Mouse (Mus musculus) lung, embryonic 16.5 days (tissue): Measurements from ENCODE around the gene Vash2. TPM values are rescaled to one million over a fixed set of nuclear protein-coding genes. Genes with fewer than 3 reads are reported as not detected.
"Not testable (repeated sequence)": the region's sequence is repeated elsewhere in the genome, so short reads cannot be mapped to it uniquely, and the experiment has no call there.

Experiments
- ATAC-seq: fragments of 200-750 bp; cut with Nextera tagmentation; 2 replicates; pipeline ENCODE4 v1.8.0; 2017; ENCODE audit warnings: low read depth, mild to moderate bottlenecking, moderate library complexity
- H3K27ac ChIP-seq: fragments of 300-500 bp; sonication (generic); 2 replicates; pipeline ENCODE4 v1.5.1; 2014; ENCODE audit warnings: mild to moderate bottlenecking, control low read depth, low read length
- H3K27me3 ChIP-seq: fragments of 300-500 bp; sonication (generic); 2 replicates; pipeline ENCODE4 v1.6.1; 2014; ENCODE audit warnings: low read depth, low read length, mixed read lengths; ENCODE audit not compliant: control insufficient read depth, insufficient read depth
- H3K36me3 ChIP-seq: fragments of 300-500 bp; sonication (generic); 2 replicates; pipeline ENCODE4 v1.6.1; 2014; ENCODE audit warnings: low read length; ENCODE audit not compliant: control insufficient read depth, insufficient read depth
- H3K4me1 ChIP-seq: fragments of 300-500 bp; sonication (generic); replicated peaks from 2 replicates; pipeline ENCODE4 v1.6.1; 2014; ENCODE audit warnings: low read length, mixed read lengths; ENCODE audit not compliant: control insufficient read depth, insufficient read depth
- H3K4me2 ChIP-seq: fragments of 300-500 bp; sonication (generic); 2 replicates; pipeline ENCODE4 v1.6.1; 2014; ENCODE audit warnings: low read depth, low read length, control low read depth
- H3K4me3 ChIP-seq: fragments of 300-500 bp; sonication (generic); 2 replicates; pipeline ENCODE4 v1.5.1; 2014; ENCODE audit warnings: mild to moderate bottlenecking, low read length, control low read depth
- H3K9ac ChIP-seq: fragments of 300-500 bp; sonication (generic); 2 replicates; pipeline ENCODE4 v1.6.1; 2014; ENCODE audit warnings: low read length, control low read depth
- H3K9me3 ChIP-seq: fragments of 300-500 bp; sonication (generic); 2 replicates; pipeline ENCODE4 v1.6.1; 2016; ENCODE audit warnings: low read length; ENCODE audit not compliant: control insufficient read depth
- WGBS: fragments of 180-500 bp; shearing (Covaris S2); extraction: QIAGEN DNeasy Blood & Tissue Kit; methylation state at CpG from one replicate; pipeline ENCODE4 v1.1.7; 2014; 5-methylcytosine and 5-hydroxymethylcytosine counted together
- polyA plus RNA-seq: library from polyadenylated mRNA; unstranded; fragments of >200 nt; fragmentation: Nextera tagmentation; extraction: Ambion mirVana; gene quantifications from 2 replicates; pipeline ENCODE4 v1.2.1, GENCODE M21; 2015

The Vash2 gene
- polyA plus RNA-seq, 1 experiment from 2014 or later = 17.7 TPM

GRCm38 (mm10) chr1:190944109-190944760 is 34.9 kb downstream of the Vash2 start:
- no peak overlapping the region for H3K9ac ChIP-seq
- ATAC-seq = peak; percentile 73
- H3K4me3 ChIP-seq = no peak overlapping the region
- no peaks in the 10 kb centered on the region for H3K9me3 ChIP-seq
- no peaks in the 10 kb centered on the region for H3K27me3 ChIP-seq
- H3K27ac ChIP-seq = no peak overlapping the region
- H3K4me1 ChIP-seq = no peaks in the 10 kb centered on the region
- peaks cover 43% of the 10 kb centered on the region for H3K36me3 ChIP-seq
- 45% methylated on average over 6 of the region's 6 CpGs for WGBS
- H3K4me2 ChIP-seq = no peak overlapping the region

GRCm38 (mm10) chr1:190939803-190940202 is 39.3 kb downstream of the Vash2 start:
- Histone ChIP-seq H3K27me3 (no peaks in the 10 kb centered on the region), H3K4me3 (no peak overlapping the region), H3K4me2 (no peak overlapping the region), H3K36me3 (peaks cover 46% of the 10 kb centered on the region), H3K27ac (no peak overlapping the region), H3K9ac (no peak overlapping the region), H3K9me3 (no peaks in the 10 kb centered on the region), H3K4me1 (no peaks in the 10 kb centered on the region)
- WGBS = 91% methylated on average over 7 of the region's 7 CpGs
- ATAC-seq = no peak

- no peak for ATAC-seq
- Histone ChIP-seq H3K27me3 (no peaks in the 10 kb centered on the region), H3K27ac (no peak overlapping the region), H3K36me3 (peaks cover 8% of the 10 kb centered on the region; the same call in 1 of the 2 replicates), H3K9ac (no peak overlapping the region; the same call in 1 of the 2 replicates), H3K9me3 (no peaks in the 10 kb centered on the region), H3K4me2 (no peak overlapping the region), H3K4me1 (peaks cover 12% of the 10 kb centered on the region), H3K4me3 (no peak overlapping the region)
- 53% methylated on average over 6 of the region's 6 CpGs for WGBS
Observed at GRCm38 (mm10) chr1:190930181-190930580, 48.9 kb downstream of the Vash2 start.

- Histone ChIP-seq H3K9me3 (no peaks in the 10 kb centered on the region), H3K4me3 (peak overlapping the region; percentile 82), H3K27ac (peak overlapping the region; percentile 99), H3K4me1 (peaks cover 12% of the 10 kb centered on the region), H3K36me3 (peaks cover 4% of the 10 kb centered on the region; the same call in 1 of the 2 replicates), H3K9ac (peak overlapping the region; percentile 92), H3K27me3 (no peaks in the 10 kb centered on the region), H3K4me2 (peak overlapping the region; percentile 87)
- peak; percentile 15 for ATAC-seq
- WGBS = 4% methylated on average over 22 of the region's 27 CpGs
Observed at GRCm38 (mm10) chr1:190929010-190929695, 49.9 kb downstream of the Vash2 start.

- Histone ChIP-seq H3K9ac (peak overlapping the region; percentile 92), H3K36me3 (peaks cover 4% of the 10 kb centered on the region; the same call in 1 of the 2 replicates), H3K9me3 (no peaks in the 10 kb centered on the region), H3K4me3 (peak overlapping the region; percentile 82), H3K27ac (peak overlapping the region; percentile 99), H3K4me1 (peaks cover 12% of the 10 kb centered on the region), H3K27me3 (no peaks in the 10 kb centered on the region), H3K4me2 (peak overlapping the region; percentile 87)
- under 1% methylated on average over 52 of the region's 79 CpGs for WGBS
- ATAC-seq = peak; percentile 97
Observed at GRCm38 (mm10) chr1:190928370-190929009, 50.6 kb downstream of the Vash2 start.

- peaks cover 2% of the 10 kb centered on the region; the same call in 1 of the 2 replicates for H3K36me3 ChIP-seq
- H3K4me2 ChIP-seq = peak overlapping the region; percentile 87
- 4% methylated on average over 16 of the region's 16 CpGs for WGBS
- peaks cover 12% of the 10 kb centered on the region for H3K4me1 ChIP-seq
- H3K4me3 ChIP-seq = peak overlapping the region; percentile 82
- no peaks in the 10 kb centered on the region for H3K9me3 ChIP-seq
- H3K9ac ChIP-seq = peak overlapping the region; percentile 92
- peak; percentile 38 for ATAC-seq
- no peaks in the 10 kb centered on the region for H3K27me3 ChIP-seq
- H3K27ac ChIP-seq = peak overlapping the region; percentile 99
Observed at GRCm38 (mm10) chr1:190927751-190928369, 51.2 kb downstream of the Vash2 start.

GRCm38 (mm10) chr1:190927311-190927710 is 51.8 kb downstream of the Vash2 start:
- 48% methylated on average over 3 of the region's 3 CpGs for WGBS

GRCm38 (mm10) chr1:190924812-190925211 is 54.3 kb downstream of the Vash2 start, which contains the start of gene Angel2:
Angel2 (plus strand) TSS chr1:190925112.
- not testable (repeated sequence) for H3K4me2 ChIP-seq, ATAC-seq, H3K9ac ChIP-seq, H3K9me3 ChIP-seq, H3K27ac ChIP-seq, H3K36me3 ChIP-seq, H3K27me3 ChIP-seq, H3K4me1 ChIP-seq, H3K4me3 ChIP-seq
- 77% methylated on average over 3 of the region's 3 CpGs for WGBS

More at GRCm38 (mm10) chr1:190927311-190927710, 51.8 kb downstream of the Vash2 start:
- Histone ChIP-seq H3K9ac (no peak overlapping the region; the same call in 1 of the 2 replicates), H3K4me1 (peaks cover 12% of the 10 kb centered on the region), H3K4me3 (no peak overlapping the region; the same call in 1 of the 2 replicates), H3K27me3 (no peaks in the 10 kb centered on the region), H3K27ac (no peak overlapping the region), H3K4me2 (peak overlapping the region; percentile 87), H3K36me3 (0 out of 2 replicates have a peak, but pooled peaks cover 2% of the 10 kb centered on the region), H3K9me3 (no peaks in the 10 kb centered on the region)
- no peak for ATAC-seq
